Comparison of ENCODE assay signal across 16 mouse cellular contexts in genomic region chr5:97625200-97625599, GRCm38 (mm10).
"Had no signal": no experiment of that assay in that cellular context is flagged by ENCODE, and none has a peak within 500 bp of the region (broad histone marks: within the 10 kb centered on the region; RNA-seq: fewer than 3 reads in every experiment).

No protein-coding gene starts in this region.

- H3K4me1 ChIP-seq: limb, embryonic 13.5 days; midbrain, embryonic 10.5 days; midbrain, embryonic 15.5 days; neural tube, embryonic 12.5 days had no signal

- H3K27me3 ChIP-seq: limb, embryonic 13.5 days; midbrain, embryonic 15.5 days; neural tube, embryonic 12.5 days had no signal

- H3K36me3 ChIP-seq: limb, embryonic 13.5 days; midbrain, embryonic 10.5 days; midbrain, embryonic 15.5 days; neural tube, embryonic 12.5 days had no signal

- H3K4me3 ChIP-seq: limb, embryonic 13.5 days; midbrain, embryonic 10.5 days; midbrain, embryonic 15.5 days; neural tube, embryonic 12.5 days had no signal

- DNase-seq: kidney, adult 8-10 months; kidney, postnatal 4 days; left cerebral cortex, postnatal 4 days; lung, adult 2 months; lung, postnatal 4 days; thymus, adult 2 months; thymus, postnatal 25 days had no signal

- ATAC-seq: intestine, postnatal 0 days; lung, postnatal 0 days; midbrain, embryonic 15.5 days had no signal

- H3K4me2 ChIP-seq: limb, embryonic 13.5 days; midbrain, embryonic 15.5 days; neural tube, embryonic 12.5 days had no signal

- H3K27ac ChIP-seq: kidney, postnatal 0 days; limb, embryonic 13.5 days; liver, embryonic 14.5 days; midbrain, embryonic 10.5 days; midbrain, embryonic 15.5 days; neural tube, embryonic 12.5 days; stomach, postnatal 0 days had no signal

- H3K9ac ChIP-seq: limb, embryonic 13.5 days; liver, embryonic 14.5 days; midbrain, embryonic 15.5 days; neural tube, embryonic 12.5 days had no signal

- H3K9me3 ChIP-seq: limb, embryonic 13.5 days; midbrain, embryonic 10.5 days; midbrain, embryonic 15.5 days; neural tube, embryonic 12.5 days had no signal
